Mouse (Mus musculus): Measurements from ENCODE around the gene F2r. TPM values are rescaled to one million over a fixed set of nuclear protein-coding genes. Genes with fewer than 3 reads are reported as not detected.

Gene F2r
- total RNA-seq, 2 experiments from 2014 or later, result 103 to 110 TPM

- no peak for DNase-seq (ENCODE audit: low spot score in 2 of 2)
These were observed 15.1 kb upstream of the F2r start for GRCm38 (mm10) chr13:95633384-95633783.

DNA sequence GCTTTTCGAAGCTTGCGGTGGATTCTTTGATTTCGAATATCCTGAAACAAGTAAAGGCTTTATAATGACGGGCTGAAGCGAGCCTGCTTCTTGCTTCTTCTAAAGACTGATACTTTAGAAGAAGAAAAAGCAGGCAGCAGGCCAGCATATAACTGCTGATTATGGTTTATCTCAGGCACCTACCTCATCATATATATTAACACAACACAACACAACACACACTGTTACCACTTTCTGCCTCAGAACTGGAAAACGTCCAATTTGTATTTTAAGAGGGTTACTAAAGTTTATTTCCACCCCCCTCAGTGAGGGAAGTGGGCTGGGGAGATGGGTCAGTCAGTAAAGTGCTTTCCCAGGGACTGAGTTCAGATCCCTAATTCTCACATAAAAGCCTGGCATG lies 13.9 kb upstream of the F2r start:
- DNase-seq (ENCODE audit: low spot score in 2 of 2), result no peak

- no peak for DNase-seq (ENCODE audit: low spot score in 2 of 2)
These were observed 12.5 kb upstream of the F2r start for GRCm38 (mm10) chr13:95630747-95631146.

- DNase-seq (ENCODE audit: low spot score in 2 of 2), result no peak
These were observed 11.5 kb upstream of the F2r start for GRCm38 (mm10) chr13:95629751-95630150.

- no peak for DNase-seq (ENCODE audit: low spot score in 2 of 2)
These were observed 8.4 kb upstream of the F2r start for GRCm38 (mm10) chr13:95626696-95627095.

DNA sequence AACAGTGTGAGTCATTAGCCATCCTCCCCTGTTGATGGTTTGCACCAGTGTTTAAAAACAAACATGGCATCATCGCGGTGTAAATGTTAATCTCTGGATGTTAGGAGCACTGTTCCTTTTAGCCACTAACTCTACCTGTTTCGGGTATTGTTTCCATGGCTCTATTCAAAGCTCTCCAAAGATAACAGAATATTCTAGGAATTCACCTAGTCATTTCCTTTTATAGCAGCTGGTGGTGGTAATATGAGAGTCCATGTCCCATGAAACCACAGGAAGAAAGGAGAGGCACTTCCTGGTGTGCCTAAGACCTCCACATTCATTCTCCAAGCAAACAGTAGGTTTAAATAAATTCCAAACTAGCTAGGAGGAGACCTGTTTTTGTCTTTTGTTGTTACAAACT lies 4.8 kb upstream of the F2r start:
- no peak for DNase-seq (ENCODE audit: low spot score in 2 of 2)

DNA sequence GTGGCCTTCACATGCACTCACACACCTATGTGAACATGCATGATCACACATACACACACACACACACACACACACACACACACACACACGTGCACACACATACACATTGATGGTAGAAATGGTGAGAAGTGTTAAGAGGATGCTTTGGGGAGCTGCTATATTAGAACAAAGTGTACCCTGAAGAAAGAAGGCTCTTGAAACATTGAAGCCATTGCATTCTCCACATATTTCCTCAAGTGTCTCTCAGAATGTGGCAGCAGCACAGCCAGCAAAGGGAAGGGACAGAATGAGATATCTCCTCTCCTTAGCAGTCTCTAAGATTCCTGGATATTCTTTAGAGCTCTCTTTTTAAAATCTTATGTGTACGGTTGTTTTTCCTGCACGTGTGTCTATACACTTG lies 3.3 kb upstream of the F2r start:
- no peak for DNase-seq (ENCODE audit: low spot score in 2 of 2)

GRCm38 (mm10) chr13:95618859-95619258 lies 572 bp upstream of the F2r start:
- no peak for DNase-seq (ENCODE audit: low spot score in 2 of 2)

DNA sequence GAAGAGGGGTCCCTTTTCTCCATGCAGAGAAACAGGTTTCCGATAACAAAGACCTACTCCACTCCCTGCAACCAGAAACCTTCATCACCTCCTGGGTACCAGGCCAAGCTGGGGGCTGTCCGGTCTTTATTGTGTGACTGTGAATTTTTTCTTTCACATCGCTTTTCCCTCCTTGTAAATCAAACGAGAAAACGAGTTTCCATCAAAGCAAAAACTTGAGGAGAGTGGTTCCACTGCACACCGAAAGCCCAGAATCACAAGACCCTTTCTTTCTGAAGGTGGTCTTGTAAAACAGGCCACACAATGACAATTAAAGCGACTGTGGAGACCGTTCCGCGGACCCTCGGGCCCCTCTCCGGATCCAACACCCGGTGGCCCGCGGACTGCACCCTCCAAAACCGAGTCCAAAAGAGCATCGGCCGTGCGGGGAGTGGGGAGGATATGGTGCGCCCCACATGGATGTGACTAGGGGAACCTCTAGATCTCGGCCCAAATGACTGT lies 566 bp downstream of the F2r start:
- no peak for DNase-seq (ENCODE audit: low spot score in 2 of 2)

GRCm38 (mm10) chr13:95617082-95617670 lies 1.1 kb downstream of the F2r start:
- DNase-seq (ENCODE audit: low spot score in 2 of 2), result no peak

- no peak for DNase-seq (ENCODE audit: low spot score in 2 of 2)
These were observed 1.8 kb downstream of the F2r start for GRCm38 (mm10) chr13:95616512-95616911.

DNA sequence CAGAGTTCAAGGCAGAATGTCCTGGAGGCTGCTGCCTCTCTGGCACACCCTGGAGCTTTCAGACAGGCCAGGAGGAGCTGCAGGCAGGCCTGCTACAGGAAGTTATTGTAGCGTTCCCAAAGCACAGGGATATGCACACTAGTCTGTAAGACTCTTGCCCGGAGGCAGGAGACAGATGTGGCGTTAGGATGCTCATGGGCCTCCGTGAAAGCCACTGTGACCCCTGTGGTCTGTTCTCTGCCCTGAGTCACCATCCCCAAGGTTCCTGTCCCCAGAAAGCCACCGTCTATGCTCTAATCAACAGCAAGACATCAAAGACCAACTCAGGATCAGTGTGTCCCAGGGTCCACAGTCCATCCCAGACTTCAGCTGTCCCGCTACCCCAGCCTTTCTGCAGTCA lies 3.5 kb downstream of the F2r start:
- no peak for DNase-seq (ENCODE audit: low spot score in 2 of 2)

DNA sequence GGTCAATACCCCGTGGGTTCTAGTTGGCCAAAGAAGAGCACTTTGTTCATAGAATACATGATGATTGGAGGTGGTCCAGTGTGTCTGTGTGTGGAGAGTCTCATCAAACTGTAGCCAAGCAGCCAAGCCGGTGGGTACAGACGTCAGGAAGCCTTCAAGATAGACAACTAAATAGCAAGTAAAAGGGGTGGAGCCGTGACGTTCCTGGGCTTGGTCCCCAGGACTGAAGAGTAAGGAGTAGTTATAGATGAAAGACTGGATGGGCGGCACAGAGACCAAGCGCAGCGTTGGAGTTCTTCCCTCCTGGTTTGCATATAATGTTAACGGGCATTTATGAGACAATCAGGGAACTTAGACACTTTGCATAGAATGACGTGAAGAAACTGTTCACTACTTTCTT lies 6.0 kb downstream of the F2r start:
- DNase-seq (ENCODE audit: low spot score in 2 of 2), result no peak

DNA sequence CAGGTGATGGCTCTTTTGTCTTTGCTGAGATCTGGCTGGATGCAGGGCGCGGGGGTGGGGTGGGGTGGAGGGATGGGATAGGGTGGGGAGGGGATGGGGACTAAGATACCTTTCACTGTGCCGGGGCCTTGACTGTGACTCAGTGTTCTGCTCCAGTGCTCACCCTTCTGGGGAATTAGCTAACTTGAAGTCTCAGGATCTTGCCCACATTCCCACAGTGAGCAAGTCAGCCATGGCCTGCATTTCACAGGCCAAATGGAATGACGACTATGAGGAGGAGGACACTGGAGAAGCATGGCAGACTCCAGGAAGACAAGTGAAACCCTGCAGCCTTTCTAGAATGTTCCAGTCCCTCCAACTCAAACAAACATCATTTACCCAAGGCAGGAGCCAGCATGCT lies 6.5 kb downstream of the F2r start:
- no peak for DNase-seq (ENCODE audit: low spot score in 2 of 2)

DNA sequence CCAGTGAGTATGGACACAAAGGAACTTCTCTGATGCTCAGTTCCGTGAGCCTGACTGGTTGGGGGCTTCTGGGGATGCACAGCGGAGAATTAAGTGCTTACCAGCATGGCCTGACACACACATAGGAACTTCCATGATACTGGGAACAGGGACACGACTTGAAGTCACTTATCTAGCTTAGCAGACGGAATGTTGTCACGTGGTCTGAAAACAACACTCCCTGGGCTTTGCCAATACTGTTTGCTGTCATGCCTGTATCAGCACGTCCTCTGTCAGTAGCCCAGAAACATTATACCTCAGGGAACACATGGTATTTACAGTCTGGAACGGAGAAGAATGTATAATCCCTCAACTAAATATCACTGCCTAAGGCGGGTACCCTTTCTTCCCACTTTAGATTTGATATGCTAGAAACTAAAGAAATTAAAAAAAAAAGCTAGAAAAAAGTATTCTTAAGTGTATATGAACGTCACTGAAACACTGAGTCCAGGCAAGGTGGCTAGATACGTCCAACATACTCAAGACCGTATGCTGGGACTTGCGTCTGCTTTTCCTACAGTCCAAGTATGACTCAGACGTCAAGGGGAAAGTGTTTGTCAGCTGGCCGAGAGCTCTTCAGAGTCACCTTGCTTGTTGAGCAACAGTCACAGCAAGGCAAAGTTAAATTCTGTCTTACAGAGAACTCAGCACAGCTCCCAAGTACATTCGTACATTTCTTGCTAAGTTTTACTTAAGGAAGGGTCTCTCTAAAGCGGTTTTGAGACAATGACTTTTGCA lies 7.3 kb downstream of the F2r start:
- DNase-seq (ENCODE audit: low spot score in 2 of 2), result no peak

GRCm38 (mm10) chr13:95609088-95609420 lies 9.2 kb downstream of the F2r start:
- no peak for DNase-seq (ENCODE audit: low spot score in 2 of 2)

DNA sequence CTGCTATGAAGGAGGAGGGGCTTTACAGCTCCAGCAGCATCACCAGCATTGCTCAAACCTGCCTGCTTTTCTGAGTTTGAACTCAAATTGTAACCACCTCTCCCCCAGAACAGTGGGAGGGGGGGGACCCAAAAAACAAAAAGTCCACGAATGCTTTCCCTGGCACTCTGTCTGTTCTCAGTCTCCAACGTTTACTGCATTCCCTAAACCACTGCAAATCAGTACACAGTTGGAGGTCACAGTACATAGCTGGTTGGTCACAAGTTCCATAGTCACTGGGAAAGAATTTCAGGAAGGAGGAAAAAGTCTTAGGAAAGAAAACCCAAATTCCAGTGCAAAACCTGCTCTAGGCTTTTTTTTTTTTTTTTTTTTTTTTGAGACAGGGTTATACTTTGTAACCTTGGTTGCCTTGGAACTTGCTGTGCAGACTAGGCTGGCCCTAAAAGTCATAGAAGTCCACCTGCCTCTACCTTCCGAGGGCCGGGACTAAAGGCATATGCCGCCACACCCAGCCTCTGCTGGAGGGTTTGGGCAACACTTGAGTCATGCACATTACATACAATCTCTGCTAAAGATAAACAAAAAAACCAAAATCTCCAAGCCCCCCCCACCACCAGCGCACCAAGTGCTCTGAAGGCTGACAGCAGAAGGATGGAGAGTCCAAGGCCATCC lies 9.7 kb downstream of the F2r start:
- DNase-seq (ENCODE audit: low spot score in 2 of 2), result no peak

GRCm38 (mm10) chr13:95607019-95607418 lies 11.3 kb downstream of the F2r start:
- DNase-seq (ENCODE audit: low spot score in 2 of 2), result no peak

- DNase-seq (ENCODE audit: low spot score in 2 of 2), result no peak
These were observed 14.0 kb downstream of the F2r start for GRCm38 (mm10) chr13:95604288-95604687.

- DNase-seq (ENCODE audit: low spot score in 2 of 2), result no peak
These were observed 18.4 kb downstream of the F2r start for GRCm38 (mm10) chr13:95599833-95600359.

GRCm38 (mm10) chr13:95598232-95598920 lies 19.9 kb downstream of the F2r start:
- DNase-seq (ENCODE audit: low spot score in 2 of 2), result no peak

DNA sequence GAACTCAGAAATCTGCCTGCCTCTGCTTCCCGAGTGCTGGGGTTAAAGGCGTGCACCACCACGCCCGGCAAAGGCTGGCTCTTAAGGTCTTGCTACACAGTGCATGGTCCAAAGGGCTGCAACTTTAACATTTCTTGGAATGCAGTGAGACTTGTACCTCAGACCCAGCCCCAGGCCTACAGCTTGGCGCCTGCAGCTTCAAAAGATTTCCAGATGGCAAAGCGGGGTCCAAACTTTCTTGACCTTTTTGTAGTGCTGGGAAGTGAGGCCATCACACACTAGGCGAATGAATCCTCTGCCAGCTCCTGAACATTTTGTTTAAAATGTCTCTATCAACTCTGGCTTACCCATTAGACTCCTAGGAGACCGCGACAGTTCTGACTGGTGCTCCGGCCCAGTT lies 20.7 kb downstream of the F2r start:
- no peak for DNase-seq (ENCODE audit: low spot score in 2 of 2)
